Mouse (Mus musculus): Measurements from ENCODE around the gene Egfl7.

Gene Egfl7

DNA sequence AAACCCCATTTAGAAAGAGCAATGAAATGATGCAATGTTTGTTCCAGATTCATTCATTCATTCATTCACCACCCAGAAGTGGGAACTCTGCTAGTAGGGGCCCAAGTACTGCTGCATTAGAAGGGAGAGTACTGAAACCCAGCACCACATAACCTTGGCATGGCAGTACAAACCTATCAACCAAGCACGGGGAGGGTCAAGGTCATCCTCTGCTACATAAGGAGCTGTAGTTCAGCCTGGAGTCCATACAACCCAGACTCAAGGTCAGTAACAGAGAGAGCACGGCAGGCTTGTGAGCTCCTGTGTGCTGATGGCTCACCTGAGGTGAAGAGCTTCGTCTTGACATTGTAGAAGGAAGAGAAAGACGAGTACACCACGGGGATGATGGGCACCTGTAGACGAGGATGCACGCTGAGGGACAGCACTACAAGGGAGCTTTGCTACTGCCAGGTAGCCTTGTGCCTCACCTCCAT lies 14.7 kb downstream of the Egfl7 start:
- peak; percentile 26 for DNase-seq (ENCODE audit: low read depth)

DNA sequence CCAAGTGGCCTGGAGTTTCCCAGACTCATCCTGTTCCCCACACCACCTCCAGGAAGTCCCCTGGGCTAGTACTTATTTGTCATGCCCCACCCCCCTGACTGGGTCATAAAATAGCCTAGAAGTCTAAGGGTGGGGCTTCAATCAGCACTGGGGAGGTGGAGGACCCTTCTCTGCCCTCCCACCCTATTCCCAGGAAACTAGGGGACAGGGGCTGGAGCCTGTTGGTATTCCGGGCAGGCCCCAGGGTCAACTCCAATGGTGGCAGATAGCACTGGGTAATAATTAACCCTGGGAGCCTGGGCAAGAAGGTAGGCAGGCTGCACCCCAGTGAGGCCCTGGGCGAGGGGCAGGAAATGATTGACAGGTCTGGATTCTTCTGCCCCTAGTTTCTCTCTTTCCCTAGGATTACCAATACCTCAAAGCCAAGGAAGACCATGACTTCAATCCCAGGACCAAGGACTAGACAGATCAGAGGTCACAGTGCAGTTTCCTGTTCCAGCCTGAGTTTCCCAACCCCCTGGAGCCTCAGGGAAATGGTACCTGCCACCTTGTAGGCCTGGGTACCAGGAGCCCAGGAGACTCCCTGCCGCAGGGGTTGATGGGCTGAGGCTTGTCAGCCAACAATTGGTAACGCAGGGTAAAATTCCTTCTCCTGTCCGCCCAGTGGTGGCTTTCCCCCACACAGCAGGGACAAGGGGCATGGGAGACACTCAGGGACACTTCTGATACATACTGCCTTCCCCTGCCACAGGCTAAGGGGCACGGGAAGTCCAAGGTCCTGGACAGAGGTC lies 15.3 kb downstream of the Egfl7 start:
- DNase-seq (ENCODE audit: low read depth): no peak

DNA sequence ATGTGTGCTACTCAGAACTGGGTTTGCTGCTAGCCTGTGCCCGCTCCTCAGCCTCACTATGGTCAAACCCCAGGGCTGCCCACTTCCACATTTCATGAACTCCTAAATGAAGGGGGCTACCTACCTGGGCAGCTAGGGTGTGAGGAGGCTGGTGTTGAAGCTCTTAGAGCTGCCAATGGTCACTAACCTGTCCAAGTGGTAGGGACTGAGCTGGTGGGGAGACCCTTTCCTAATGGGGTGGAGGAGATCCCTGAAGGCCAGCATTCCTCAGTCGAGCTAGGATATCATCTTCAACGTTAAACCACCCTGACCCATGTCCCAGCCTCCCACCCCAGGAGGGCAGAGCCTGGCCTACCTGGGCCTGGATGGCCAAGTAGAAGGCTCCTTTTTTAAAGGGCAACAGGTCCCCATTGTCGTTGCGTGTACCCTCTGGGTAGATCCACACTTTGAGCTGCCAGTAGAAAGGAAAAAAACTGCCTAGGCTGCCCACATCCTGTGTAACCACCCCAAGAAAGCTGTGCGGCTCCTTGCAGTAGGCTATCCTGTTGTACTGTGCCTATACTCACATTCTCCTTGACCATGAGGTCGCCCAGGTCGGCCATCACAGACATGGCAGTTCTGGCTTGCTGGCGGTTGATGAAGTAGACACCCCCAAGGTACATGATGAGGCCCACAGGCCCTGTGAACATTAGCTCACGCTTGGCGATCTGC lies 16.1 kb downstream of the Egfl7 start:
- DNase-seq (ENCODE audit: low read depth): peak; percentile 54

DNA sequence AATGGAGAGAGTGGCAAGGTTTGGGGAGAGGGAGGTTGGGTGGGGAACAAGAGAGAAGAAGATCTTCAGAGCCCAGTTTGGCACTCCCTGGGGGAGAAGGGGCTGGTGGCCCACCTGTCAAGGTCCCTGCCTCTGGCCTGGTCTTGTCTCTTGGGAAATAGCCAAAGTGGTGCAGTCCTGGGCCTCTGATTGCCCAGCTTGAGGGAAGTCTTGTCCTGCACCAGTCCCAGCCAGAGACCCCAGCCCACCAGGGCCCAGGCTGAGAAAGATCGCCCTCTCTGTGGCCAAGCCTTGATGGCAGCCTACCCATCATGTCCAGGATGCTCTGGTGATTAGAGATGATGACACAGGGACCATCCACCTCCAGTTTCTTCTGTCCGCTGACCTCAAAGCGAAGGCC lies 17.1 kb downstream of the Egfl7 start:
- no peak for DNase-seq (ENCODE audit: low read depth)

DNA sequence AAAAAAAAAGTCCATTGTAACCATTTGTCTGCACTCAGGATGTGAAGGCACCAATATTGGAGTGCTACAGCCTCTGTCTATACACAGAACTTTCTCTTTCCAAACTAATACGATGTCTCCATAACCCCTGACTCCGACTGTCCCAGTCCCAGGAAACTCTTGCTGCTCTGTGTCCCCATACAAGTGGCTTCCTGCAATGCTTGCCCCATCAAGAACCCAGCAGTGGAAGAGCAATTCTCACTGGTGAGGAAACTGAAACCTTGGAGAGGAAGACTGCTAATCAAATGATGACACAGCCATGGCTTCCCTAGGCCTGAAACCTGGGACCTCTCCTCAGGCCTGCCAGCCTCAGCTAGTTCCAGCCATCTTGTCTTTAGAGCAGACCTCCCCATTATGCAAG lies 18.0 kb downstream of the Egfl7 start:
- no peak for DNase-seq (ENCODE audit: low read depth)

DNA sequence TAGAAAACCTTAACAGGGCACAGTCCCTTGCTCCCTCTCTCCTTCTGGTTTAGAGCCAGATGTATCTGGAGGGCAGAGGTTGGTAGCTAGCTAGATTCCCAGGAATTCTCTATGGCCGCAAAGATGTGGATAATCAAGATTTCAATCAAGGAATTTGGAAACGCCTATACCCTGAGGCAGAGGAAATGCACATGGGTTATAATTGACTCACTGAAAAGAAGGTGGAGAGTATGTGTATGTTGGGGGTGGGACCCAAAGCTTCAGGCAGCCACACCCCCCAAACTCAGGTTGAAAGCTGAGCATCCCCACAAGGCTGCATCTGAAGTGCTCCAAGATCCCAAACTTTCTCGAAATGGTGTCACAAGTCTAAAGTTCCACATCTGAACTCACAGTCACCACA lies 18.6 kb downstream of the Egfl7 start:
- no peak for DNase-seq (ENCODE audit: low read depth)

DNA sequence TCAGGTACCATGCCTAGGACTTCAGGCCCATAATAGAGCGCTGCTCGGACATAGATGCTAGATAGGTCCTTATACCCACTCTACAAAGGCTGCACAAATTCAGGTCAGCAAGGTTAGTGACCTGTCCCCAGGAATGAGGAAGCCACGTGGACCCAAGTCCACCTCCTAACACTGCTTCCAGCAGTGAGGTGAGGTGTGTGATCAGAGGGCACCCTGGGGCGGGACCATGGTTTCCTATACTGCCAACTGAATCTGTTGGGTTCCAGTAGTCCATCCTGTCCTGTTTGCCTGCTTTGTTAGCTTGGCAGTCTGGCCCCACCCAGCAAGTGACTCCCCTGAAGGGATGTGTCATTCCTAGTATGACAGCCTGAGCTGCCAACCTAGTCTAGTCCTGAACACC lies 20.2 kb downstream of the Egfl7 start:
- DNase-seq (ENCODE audit: low read depth): no peak

DNA sequence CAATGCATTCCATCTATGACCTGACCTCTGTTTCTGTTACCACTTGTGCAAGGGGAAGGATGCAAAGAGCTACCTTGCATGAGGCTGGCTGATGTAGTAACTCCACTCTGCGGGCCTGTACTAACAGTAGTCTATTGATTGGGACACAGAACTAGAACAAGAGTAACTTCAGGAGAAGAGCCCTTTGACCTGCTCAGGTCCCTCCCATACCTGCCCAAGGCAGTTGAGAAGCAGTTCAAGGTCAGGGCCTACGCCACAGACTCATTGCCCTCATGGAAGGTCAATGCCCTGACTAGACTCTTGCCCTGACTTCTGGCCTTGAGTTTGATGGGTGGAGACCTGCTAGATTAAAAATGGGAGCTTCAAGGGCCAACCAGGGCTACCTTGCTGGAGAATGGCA lies 20.9 kb downstream of the Egfl7 start:
- no peak for DNase-seq (ENCODE audit: low read depth)

DNA sequence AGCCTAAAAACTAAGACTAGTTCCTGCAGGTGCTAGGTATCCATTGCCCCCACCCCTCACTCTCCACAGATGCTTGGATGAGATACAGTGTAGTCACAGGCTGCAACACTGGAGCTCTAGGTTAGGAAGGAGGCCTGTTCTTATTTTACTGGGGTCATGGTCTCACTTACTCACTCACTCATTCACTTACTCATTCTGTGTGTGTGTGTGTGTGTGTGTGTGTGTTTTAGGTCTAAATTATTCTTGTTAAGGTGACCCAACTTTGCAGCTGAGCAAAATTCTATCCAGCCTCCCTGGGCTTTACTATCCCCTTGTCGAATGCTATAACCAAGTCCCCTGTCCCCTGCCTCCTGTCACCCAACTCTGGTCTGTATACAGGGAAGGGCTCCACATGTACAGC lies 21.8 kb downstream of the Egfl7 start:
- DNase-seq (ENCODE audit: low read depth): no peak

DNA sequence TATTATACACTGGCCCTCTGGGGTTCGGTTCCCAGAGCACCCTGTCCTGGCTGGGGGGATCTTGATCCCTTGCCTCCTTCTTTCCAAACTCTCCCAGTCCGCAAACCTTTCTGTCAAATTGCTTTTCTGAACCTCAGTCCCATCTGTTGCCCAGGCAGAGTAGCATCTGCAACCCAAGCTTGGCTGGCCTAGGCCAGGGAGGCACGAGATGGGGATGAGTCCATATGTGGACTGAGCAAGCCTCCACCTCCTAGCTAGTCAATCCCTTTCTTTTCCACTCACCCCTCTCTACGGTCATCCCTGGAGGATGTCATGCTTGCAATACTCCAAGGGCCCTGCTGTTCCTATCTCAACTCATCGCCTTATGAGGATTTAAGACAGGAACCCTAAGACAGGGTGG lies 22.8 kb downstream of the Egfl7 start:
- DNase-seq (ENCODE audit: low read depth): no peak

DNA sequence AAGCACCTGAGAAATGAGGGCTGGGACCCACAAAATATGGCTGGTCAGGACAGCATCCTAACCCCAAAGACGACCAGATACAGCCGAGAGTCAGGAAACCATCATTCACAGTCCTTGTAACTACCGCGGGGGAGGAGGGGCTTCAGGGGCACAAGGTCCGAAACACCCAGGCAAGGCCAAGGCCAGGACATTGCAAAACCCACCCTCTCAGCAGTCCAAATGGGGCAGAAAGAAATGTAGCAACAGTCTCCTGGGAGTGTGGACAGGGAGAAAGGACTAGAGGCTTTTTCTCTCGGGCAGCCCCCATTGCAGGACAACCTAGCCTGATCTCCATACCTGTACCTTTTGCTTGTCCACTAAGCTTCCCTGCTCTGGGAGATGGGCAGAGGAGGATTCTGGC lies 23.3 kb downstream of the Egfl7 start:
- DNase-seq (ENCODE audit: low read depth): peak; percentile 37

DNA sequence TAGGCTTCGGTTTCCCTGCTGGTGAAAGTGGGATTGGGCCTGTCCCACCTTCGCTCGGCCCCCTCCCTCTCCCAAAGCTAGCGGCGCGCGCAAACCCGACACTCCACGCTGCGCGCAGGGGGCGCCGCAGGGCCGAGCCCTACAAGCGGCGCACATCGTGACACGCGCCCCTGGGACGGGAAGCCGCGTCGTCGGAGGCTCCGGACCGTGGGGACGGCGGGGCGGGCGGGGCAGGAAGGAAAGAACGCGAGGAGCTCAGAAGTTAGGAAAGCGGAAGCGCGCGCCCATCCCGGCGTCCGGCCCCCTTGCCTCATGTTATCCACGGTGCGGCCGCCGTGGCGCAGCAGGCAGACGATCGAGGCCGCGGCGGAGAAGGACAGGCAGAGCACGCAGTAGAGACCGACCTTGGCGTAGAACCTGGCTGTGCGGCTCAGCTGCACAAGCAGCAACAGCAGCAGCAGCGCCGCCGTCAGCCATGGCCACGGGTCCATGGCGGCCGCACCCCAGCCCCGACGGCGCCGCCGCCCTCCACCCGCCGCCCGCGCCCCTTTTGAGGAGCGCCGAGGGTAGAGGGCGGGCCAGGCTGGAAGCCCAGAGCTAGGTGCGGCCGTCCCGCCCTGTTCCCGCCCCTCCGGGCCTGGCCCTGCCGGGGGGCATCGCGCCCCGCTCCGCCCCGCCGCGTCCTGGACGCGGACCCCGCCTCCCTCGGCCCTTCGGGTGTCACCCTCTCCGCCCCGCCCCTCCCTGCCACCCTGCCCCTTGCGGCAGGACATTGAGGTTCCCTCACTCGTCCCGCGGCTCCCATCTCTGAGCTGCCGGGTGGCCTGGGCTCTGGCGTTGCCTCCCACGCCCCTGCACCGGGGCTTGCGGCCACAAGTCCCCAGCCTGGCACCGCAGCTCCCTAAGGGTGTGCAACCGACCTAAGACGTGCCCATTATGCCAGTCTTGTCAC lies 24.2 kb downstream of the Egfl7 start, which contains the start of gene Agpat2:
Agpat2 (minus strand) TSS at position 698 of the 952 bp plus-strand sequence.
- peak; percentile 84 for DNase-seq (ENCODE audit: low read depth)

DNA sequence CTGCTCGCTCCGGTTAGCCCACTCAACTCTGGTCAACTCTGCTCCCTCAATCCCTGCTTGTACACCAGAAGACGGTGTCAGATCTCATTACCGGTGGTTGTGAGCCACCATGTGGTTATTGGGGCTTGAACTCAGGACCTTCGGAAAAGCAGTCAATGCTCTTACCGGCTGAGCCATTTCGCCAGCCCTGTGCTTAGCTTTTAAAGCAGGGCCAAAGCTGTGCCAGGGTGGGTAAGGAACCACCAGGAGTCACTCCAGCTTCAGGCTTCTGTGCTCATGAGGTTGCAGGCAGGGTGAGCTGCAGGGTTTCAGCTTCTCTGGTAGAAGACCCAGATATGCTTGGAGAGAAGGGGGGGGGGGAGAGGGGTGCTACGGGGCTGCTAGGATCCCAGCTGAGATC lies 25.5 kb downstream of the Egfl7 start:
- DNase-seq (ENCODE audit: low read depth): no peak

DNA sequence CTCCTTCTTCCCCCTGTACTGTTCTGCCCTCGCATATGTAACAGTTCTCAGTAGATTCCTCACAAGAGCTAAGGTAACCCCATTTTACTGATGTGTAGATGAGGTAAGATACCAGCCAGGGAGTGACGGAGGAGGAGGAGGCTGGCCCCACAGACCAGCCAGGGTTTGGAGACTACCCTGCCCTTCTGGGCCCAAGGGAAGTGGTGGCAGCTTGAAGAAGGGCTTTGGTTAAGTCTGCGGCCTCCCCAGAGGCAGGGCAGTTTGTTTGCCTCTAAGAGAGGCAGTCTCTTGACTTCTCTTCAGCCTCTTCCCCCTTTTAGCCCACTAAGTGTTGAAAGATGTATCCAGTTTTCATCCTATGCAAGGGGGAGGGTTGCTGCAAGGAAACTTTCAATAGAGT lies 26.8 kb downstream of the Egfl7 start:
- no peak for DNase-seq (ENCODE audit: low read depth)

DNA sequence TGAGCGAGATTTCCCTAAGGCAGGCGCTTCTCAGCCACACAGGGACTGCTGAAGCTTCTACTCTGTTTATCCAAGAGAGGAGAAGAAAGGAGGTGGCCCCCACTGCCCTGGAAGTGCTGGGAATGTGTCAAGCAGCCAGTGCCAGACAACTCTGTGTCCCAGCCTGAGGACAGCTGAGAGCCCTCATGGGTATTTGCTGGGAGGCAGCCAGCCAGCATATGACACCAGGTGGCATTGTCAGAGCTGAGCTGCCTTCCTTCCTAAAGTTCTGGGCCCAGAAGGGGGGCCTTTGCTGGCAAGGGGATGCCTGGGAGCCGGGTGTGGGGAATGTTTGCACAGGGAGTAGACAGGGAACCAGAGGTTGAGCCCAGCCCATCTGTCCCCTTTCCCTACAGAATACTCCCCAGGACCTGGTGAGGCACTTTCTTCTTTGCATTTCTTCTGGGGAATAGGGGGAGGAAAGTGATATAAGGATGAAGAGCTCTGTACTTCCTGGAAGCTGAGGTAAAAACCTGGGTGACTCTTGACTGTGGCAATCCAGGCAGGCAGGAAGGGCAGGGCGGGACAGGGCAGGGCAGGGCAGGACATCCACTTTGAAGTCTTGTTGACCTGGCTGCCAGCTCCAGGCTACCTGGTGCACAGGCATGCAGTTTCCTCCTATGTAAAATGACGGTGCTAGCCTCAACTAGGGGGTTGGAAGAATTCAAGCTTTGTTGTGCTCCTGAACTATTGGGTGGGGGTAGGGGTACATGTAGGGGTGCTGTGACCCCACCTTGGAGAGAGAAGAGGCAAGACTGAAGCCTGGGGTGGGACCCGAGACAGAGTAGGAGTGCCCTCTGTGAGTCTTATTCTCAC lies 27.5 kb downstream of the Egfl7 start:
- DNase-seq (ENCODE audit: low read depth): no peak

DNA sequence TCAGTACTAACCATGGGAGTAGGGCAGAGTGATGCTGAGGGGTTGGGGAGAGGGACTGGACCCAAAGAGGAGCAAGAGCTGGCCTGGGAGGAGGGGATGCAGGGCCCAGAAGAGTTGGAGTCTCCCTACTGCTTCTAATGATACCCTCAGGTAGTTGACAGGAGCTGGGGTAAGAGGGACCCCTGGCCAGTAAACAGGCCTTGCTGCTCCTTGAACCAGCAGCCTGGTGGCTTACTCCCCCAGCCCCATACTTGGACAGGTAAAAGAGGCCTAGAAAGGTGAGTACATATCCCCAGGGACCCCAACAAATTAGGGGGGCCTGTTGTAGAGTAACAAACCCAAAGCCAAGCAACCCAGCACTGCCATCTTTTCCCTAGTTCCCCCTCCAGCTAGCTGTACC lies 29.0 kb downstream of the Egfl7 start:
- DNase-seq (ENCODE audit: low read depth): no peak

DNA sequence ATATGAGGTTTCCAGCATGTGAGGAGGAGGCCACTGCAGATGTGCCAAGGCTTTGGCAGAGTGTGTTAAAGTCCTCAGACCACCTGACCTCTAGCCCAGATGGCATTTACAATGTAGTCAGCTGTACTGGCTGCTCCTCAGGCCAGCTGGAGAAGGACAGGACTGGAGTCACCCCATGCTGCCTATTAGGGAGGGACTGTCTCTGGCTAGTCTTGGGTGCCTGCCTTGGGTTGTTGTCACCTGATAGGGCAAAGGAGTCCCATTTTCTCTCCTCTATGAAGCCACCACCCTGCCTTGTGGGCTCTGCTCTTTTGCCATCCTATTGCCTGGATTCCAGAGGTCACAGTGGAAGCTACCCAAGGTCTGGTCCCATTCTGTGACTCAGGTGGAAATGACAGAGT lies 29.4 kb downstream of the Egfl7 start:
- no peak for DNase-seq (ENCODE audit: low read depth)

DNA sequence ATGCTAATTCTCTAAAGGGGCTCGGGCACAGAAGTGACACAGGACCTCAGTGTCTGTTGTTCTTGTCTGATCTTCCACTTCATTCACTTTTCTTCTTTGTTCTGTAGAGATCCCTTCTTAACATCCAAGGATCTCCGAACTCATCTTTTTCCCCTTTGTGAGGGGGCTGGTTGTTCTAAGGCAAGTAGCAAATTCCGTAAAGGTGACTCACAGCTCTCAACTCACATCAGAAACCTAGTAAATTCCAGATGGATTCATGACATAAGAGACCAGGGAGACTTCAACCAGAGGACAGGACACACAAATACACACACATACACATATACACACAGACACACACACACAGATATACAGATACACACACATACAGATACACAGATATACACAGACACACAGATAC lies 30.7 kb downstream of the Egfl7 start:
- DNase-seq (ENCODE audit: low read depth): no peak

DNA sequence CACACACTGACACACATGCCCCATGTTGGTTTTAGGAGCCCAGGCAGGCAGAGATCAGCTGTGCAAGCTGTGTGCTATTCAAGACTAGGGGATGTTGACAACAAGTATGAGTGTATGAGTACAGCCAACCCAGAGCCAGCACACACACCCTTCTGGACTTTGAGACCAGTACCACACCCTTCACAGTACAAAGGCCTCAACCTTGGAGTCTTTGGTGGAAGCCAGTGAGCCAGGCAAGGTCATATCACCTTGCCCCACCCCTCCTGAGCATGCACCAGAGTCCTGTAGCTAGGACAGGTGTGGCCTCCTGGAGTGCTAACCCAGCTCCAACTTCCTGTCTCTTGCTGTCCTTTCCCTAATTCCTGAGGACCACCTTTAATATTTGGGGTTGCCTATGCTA lies 31.2 kb downstream of the Egfl7 start:
- no peak for DNase-seq (ENCODE audit: low read depth)

DNA sequence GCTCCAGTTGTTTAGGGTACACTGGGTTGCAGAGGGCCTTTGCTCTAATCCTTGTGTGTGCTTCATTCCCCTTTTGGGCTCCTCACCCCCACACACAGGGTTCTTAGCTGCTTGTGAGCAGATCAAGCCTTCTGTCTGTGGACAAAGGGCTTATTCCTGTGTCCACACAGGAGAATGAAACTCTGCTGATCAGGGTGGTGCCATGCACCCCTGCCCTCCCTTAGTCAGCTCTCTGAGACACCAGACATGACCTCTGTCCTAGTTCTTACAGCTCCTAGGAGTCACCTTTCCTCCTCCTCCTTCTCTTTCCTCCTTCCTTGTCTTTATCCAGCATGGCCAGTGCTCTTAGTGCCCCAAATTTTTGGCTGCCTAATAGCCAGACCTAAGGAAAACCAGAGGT lies 32.1 kb downstream of the Egfl7 start:
- DNase-seq (ENCODE audit: low read depth): no peak

DNA sequence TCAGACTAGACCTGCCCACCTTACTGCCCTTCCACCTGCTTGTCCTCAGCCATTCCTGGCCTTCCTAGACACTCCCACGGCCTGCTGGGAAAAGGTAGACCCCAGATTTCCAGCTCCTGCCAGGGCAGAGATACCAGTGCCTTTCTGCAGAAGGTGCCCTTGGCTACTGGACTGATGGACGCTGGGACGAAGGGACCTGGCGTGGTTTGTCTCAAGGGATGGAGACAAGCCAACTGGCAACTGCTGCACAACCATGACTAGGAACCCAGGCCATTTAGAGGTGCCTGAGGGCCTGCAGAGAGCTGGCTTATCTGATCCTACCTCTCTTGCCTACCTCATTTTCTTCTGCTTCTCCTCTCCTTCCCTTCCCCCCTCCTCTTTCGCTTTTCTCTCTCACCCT lies 35.1 kb downstream of the Egfl7 start:
- DNase-seq (ENCODE audit: low read depth): no peak

All from naive thymus-derived CD4-positive, alpha-beta T cell, adult 2 months (primary cell).